Mouse (Mus musculus): Measurements from ENCODE around the gene Hhatl.

DNA sequence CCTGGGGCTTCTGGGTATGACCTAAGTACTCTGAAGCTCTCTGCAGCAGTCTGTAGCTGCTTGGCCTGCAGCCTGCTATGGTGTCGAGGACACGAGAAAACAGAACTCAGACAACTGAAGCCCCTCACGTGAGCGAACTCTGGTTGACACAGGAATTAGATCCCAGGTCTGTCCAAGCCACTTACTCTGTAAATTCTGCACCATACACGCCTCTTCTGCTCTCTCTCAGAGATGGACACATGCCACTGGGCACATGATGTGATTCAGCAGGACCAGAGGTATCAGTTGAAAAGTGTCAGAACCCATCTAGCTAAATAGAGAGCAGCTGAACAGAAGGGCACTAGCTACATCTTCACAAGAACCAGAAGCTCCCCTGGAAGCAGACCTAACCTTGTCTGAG is 19.9 kb downstream of the Hhatl start:
- TF ChIP-seq FLI1 (IDR thresholded peaks at IDR 0.05; ENCODE audit: low read length): no peak
- no peak for TF ChIP-seq GATA1 (IDR thresholded peaks at IDR 0.05; ENCODE audit: borderline replicate concordance, low read length)

Measured in megakaryocyte, embryonic 14.5 days (primary cell).